Comparison of ENCODE assay signal across 8 mouse cellular contexts in genomic region chr6:93757353-93758087, GRCm38 (mm10).
DNase-seq lines count a peak whose midpoint lies in the region; ATAC-seq and TF ChIP-seq lines count a peak whose summit lies in the region.

No protein-coding gene starts in this region.

- intact Hi-C loops in left cerebral cortex, postnatal 25 days (cut with DNase I): loop anchor here (2.0 to 5.0 kb wide), 4 partner anchors 155 to 970 kb away; no protein-coding TSS in a partner anchor

- no peak overlapping the region for H3K4me3 ChIP-seq in embryonic facial prominence, embryonic 10.5 days
- H3K4me3 ChIP-seq in small intestine, adult 2 months (ENCODE audit: low read depth, low read length): no peak overlapping the region

- peak; percentile 84 to 90 for DNase-seq in adrenal gland, postnatal 36 days
- peak; percentile 88 for DNase-seq in embryonic facial prominence, embryonic 10.5 days (ENCODE audit: low spot score)
- DNase-seq in heart, adult 11 months: peak; percentile 98
- DNase-seq in kidney, adult 11 months: peak; percentile 67
- peak; percentile 81 to 92 for DNase-seq in left cerebral cortex, postnatal 25 days (ENCODE audit: low spot score in 2 of 2)
- DNase-seq in mesoderm, embryonic 11.5 days (ENCODE audit: low read depth, low spot score): peak; percentile 83

- H3K36me3 ChIP-seq in embryonic facial prominence, embryonic 10.5 days (replicated peaks): peaks cover 9% of the 10 kb centered on the region
- H3K36me3 ChIP-seq in small intestine, adult 2 months (ENCODE audit: control insufficient read depth, insufficient read depth, low read length): peaks cover 6% of the 10 kb centered on the region; the same call in 1 of the 2 replicates

- peaks cover 12% of the 10 kb centered on the region for H3K4me1 ChIP-seq in embryonic facial prominence, embryonic 10.5 days
- H3K4me1 ChIP-seq in small intestine, adult 2 months (ENCODE audit: control insufficient read depth, insufficient read depth, insufficient read length, low read length): peaks cover 3% of the 10 kb centered on the region; the same call in 1 of the 2 replicates

- TF ChIP-seq CTCF in small intestine, adult 2 months (IDR thresholded peaks at IDR 0.05; ENCODE audit: extremely low read depth, insufficient read length, insufficient replicate concordance, low read depth, low read length): peak; percentile 50; the same call in 1 of the 2 replicates

- 28% methylated on average over 11 of the region's 11 CpGs for WGBS in embryonic facial prominence, embryonic 10.5 days
- 51% methylated on average over 11 of the region's 11 CpGs for whole genome bisulfite sequencing in small intestine, adult 2 months

- no peak for TF ChIP-seq POLR2A in small intestine, adult 2 months (IDR thresholded peaks at IDR 0.05; ENCODE audit: low read depth, low read length)

- H3K9me3 ChIP-seq in embryonic facial prominence, embryonic 10.5 days: no peaks in the 10 kb centered on the region

- ATAC-seq in monocyte, adult 5-6 weeks (replicated peaks; ENCODE audit: insufficient number of reproducible peaks, low FRiP score, low TSS enrichment, poor library complexity, severe bottlenecking): no peak

- H3K27me3 ChIP-seq in embryonic facial prominence, embryonic 10.5 days (replicated peaks; ENCODE audit: low read depth, poor library complexity, severe bottlenecking): no peaks in the 10 kb centered on the region
- H3K27me3 ChIP-seq in small intestine, adult 2 months (ENCODE audit: control insufficient read depth, insufficient read depth, low read length): no peaks in the 10 kb centered on the region

- H3K27ac ChIP-seq in embryonic facial prominence, embryonic 10.5 days (replicated peaks): peak overlapping the region; percentile 27; the same call in 1 of the 2 replicates
- H3K27ac ChIP-seq in small intestine, adult 2 months (ENCODE audit: insufficient read depth, low read depth, low read length): peak overlapping the region; percentile 31
